Mouse (Mus musculus) forebrain, embryonic 16.5 days (tissue): Measurements from ENCODE around the gene Ece1. TPM values are rescaled to one million over a fixed set of nuclear protein-coding genes. Genes with fewer than 3 reads are reported as not detected.
"Not testable (repeated sequence)": the region's sequence is repeated elsewhere in the genome, so short reads cannot be mapped to it uniquely, and the experiment has no call there.

ENCODE experiments used
- ATAC-seq: fragments of 200-750 bp; cut with Nextera tagmentation; 2 replicates; pipeline ENCODE4 v1.8.0; 2017; ENCODE audit warnings: mild to moderate bottlenecking, moderate library complexity
- H3K27ac ChIP-seq: fragments of 300-500 bp; sonication (generic); 2 replicates; pipeline ENCODE4 v1.5.1; 2014; ENCODE audit warnings: low read length, control low read depth
- H3K27me3 ChIP-seq: fragments of 300-500 bp; sonication (generic); replicated peaks from 2 replicates; pipeline ENCODE4 v1.6.1; 2014; ENCODE audit warnings: low read length; ENCODE audit not compliant: control insufficient read depth, insufficient read depth
- H3K36me3 ChIP-seq: fragments of 300-500 bp; sonication (generic); 2 replicates; pipeline ENCODE4 v1.6.1; 2014; ENCODE audit not compliant: control insufficient read depth, insufficient read depth
- H3K4me1 ChIP-seq: fragments of 300-500 bp; sonication (generic); replicated peaks from 2 replicates; pipeline ENCODE4 v1.6.1; 2014; ENCODE audit warnings: low read length; ENCODE audit not compliant: control insufficient read depth, insufficient read depth
- H3K4me2 ChIP-seq: fragments of 300-500 bp; sonication (generic); 2 replicates; pipeline ENCODE4 v1.6.1; 2014; ENCODE audit warnings: mild to moderate bottlenecking, low read length, control low read depth
- H3K4me3 ChIP-seq: fragments of 300-500 bp; sonication (generic); replicated peaks from 2 replicates; pipeline ENCODE4 v1.5.1; 2014; ENCODE audit warnings: mild to moderate bottlenecking, low read length, control low read depth
- H3K9ac ChIP-seq: fragments of 300-500 bp; sonication (generic); replicated peaks from 2 replicates; pipeline ENCODE4 v1.6.1; 2014; ENCODE audit warnings: low read depth, low read length, control low read depth
- H3K9me3 ChIP-seq: fragments of 300-500 bp; sonication (generic); 2 replicates; pipeline ENCODE4 v1.6.1; 2016; ENCODE audit warnings: low read length; ENCODE audit not compliant: control insufficient read depth
- WGBS: fragments of 180-500 bp; shearing (Covaris S2); extraction: QIAGEN DNeasy Blood & Tissue Kit; methylation state at CpG from one replicate; pipeline ENCODE4 v1.1.7; 2014; 5-methylcytosine and 5-hydroxymethylcytosine counted together
- polyA plus RNA-seq: library from polyadenylated mRNA; unstranded; fragments of >200 nt; fragmentation: Nextera tagmentation; extraction: Ambion mirVana; gene quantifications from 2 replicates; pipeline ENCODE4 v1.2.1, GENCODE M21; 2015

Gene Ece1
- polyA plus RNA-seq, 1 experiment from 2014 or later = 16.3 TPM

GRCm38 (mm10) chr4:137963431-137963830, 101.4 kb downstream of the Ece1 start:
- Histone ChIP-seq H3K9ac (no peak overlapping the region), H3K27me3 (no peaks in the 10 kb centered on the region), H3K4me2 (no peak overlapping the region), H3K4me3 (no peak overlapping the region), H3K4me1 (peaks cover 2% of the 10 kb centered on the region; the same call in 1 of the 2 replicates), H3K36me3 (peaks cover 16% of the 10 kb centered on the region), H3K27ac (no peak overlapping the region), H3K9me3 (no peaks in the 10 kb centered on the region)
- ATAC-seq = no peak
- WGBS = 71% methylated on average over 6 of the region's 6 CpGs

DNA sequence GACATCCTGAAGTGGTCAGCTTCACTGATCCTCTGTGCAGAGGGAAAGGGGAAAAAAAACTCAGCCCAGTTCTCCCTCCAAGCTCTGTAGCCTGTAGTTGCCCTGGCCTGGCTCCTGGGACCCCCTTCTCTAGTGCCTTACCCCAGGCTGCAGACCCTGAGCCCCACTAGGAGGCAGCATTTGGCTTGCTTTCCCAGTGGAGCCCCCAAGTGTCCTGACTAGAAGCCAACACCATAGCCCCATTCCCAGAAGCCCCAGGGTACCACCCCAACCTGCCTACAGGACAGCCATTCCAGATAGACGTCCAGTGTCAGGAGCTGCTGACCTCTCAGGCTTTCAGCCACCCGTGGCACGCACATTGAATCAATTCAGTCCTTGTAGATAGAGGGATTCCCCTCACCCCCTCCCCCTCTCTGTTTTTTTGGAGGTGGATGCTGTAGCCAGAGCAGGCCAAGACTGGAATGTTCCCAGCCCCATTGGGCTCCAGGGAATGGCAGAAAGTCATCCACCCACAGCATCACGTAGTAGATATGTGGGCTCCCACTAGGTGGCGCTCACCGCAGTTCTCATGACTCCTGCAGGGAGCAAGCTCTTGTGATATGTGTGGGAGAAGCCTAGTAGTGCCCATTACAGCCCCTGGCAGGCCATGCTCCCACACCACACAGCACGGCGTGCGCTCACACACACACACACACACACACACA, 102.0 kb downstream of the Ece1 start:
- Histone ChIP-seq H3K4me3 (no peak overlapping the region), H3K9ac (no peak overlapping the region), H3K9me3 (no peaks in the 10 kb centered on the region), H3K27me3 (no peaks in the 10 kb centered on the region), H3K4me1 (peaks cover 2% of the 10 kb centered on the region; the same call in 1 of the 2 replicates), H3K27ac (no peak overlapping the region), H3K4me2 (no peak overlapping the region), H3K36me3 (peaks cover 13% of the 10 kb centered on the region)
- peak; percentile 66 for ATAC-seq
- 69% methylated on average over 9 of the region's 9 CpGs for WGBS

DNA sequence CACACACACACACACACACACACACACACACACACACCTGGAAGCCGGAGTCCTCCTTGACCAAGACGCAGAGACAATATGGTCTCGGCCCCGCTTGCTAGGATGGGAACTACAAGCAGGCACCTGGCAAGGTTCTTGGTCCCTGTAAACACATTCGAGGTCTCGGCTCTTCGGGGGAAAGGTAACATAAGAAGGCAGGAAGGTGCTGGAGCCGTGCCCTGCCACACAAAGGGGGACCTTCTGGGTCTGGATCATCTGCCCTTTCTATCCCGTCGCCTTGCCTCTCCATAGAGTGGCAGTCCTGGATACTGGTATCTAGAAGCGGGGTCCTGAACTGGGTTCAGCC, 102.5 kb downstream of the Ece1 start:
- peaks cover 2% of the 10 kb centered on the region; the same call in 1 of the 2 replicates for H3K4me1 ChIP-seq
- H3K9me3 ChIP-seq = no peaks in the 10 kb centered on the region
- no peak for ATAC-seq
- no peaks in the 10 kb centered on the region for H3K27me3 ChIP-seq
- H3K4me3 ChIP-seq = no peak overlapping the region
- no peak overlapping the region for H3K27ac ChIP-seq
- H3K9ac ChIP-seq = no peak overlapping the region
- H3K36me3 ChIP-seq = peaks cover 8% of the 10 kb centered on the region
- no peak overlapping the region for H3K4me2 ChIP-seq
- WGBS = 93% methylated on average over 11 of the region's 11 CpGs

GRCm38 (mm10) chr4:137968203-137968602, 106.2 kb downstream of the Ece1 start:
- H3K4me2 ChIP-seq = no peak overlapping the region

GRCm38 (mm10) chr4:137970623-137971199, 108.7 kb downstream of the Ece1 start:
- peak; percentile 55 for ATAC-seq
- H3K27ac ChIP-seq, H3K4me1 ChIP-seq, H3K9ac ChIP-seq, H3K4me2 ChIP-seq, H3K27me3 ChIP-seq, H3K36me3 ChIP-seq, H3K4me3 ChIP-seq, H3K9me3 ChIP-seq: not testable (repeated sequence)
- no CpG with 5 or more reads among the region's 11 CpGs for WGBS

More at GRCm38 (mm10) chr4:137968203-137968602, 106.2 kb downstream of the Ece1 start:
- no peak overlapping the region for H3K27ac ChIP-seq
- H3K27me3 ChIP-seq = no peaks in the 10 kb centered on the region
- H3K4me1 ChIP-seq = peaks cover 2% of the 10 kb centered on the region; the same call in 1 of the 2 replicates
- H3K36me3 ChIP-seq = no peaks in the 10 kb centered on the region
- no peak overlapping the region for H3K4me3 ChIP-seq
- 6% methylated on average over 9 of the region's 9 CpGs for WGBS
- ATAC-seq = peak; percentile 30
- no peak overlapping the region for H3K9ac ChIP-seq
- no peaks in the 10 kb centered on the region for H3K9me3 ChIP-seq

DNA sequence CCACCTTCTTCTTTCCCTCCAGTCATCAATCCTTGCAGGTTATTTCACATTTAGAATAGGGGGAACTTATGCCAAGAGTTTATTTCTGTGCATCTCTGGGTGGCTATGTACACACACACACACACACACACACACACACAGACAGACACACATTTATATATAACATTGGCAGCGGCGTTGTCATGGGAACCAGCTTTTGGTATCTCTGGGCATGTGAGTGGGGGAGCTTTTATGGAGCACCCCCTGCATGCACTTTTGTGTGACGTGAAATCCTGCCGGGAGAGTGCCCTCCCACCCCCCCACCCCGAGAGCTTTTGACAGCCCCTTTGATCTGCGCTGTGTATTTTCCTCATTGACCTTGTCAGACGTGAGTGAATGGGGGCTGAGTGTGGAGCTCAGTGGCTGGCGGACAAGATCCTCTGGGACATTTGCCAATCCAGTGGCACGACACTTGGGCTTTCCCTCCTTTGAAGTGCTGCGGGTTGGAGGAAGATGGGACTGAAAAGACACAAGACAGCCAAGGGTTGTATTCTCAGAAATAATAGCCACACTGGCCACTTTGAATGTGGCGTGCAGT, 112.9 kb downstream of the Ece1 start:
- H3K4me2 ChIP-seq, H3K4me1 ChIP-seq, H3K27me3 ChIP-seq, H3K27ac ChIP-seq, H3K36me3 ChIP-seq, H3K4me3 ChIP-seq, H3K9ac ChIP-seq, H3K9me3 ChIP-seq: not testable (repeated sequence)
- no CpG with 5 or more reads among the region's 11 CpGs for WGBS
- ATAC-seq = peak; percentile 44

DNA sequence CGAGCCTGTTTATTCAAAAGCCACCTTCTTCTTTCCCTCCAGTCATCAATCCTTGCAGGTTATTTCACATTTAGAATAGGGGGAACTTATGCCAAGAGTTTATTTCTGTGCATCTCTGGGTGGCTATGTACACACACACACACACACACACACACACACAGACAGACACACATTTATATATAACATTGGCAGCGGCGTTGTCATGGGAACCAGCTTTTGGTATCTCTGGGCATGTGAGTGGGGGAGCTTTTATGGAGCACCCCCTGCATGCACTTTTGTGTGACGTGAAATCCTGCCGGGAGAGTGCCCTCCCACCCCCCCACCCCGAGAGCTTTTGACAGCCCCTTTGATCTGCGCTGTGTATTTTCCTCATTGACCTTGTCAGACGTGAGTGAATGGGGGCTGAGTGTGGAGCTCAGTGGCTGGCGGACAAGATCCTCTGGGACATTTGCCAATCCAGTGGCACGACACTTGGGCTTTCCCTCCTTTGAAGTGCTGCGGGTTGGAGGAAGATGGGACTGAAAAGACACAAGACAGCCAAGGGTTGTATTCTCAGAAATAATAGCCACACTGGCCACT, 117.1 kb downstream of the Ece1 start:
- not testable (repeated sequence) for H3K27ac ChIP-seq, H3K9me3 ChIP-seq, H3K4me3 ChIP-seq, H3K27me3 ChIP-seq, H3K9ac ChIP-seq, H3K4me1 ChIP-seq, H3K36me3 ChIP-seq, H3K4me2 ChIP-seq
- no CpG with 5 or more reads among the region's 11 CpGs for WGBS
- peak; percentile 56 for ATAC-seq

DNA sequence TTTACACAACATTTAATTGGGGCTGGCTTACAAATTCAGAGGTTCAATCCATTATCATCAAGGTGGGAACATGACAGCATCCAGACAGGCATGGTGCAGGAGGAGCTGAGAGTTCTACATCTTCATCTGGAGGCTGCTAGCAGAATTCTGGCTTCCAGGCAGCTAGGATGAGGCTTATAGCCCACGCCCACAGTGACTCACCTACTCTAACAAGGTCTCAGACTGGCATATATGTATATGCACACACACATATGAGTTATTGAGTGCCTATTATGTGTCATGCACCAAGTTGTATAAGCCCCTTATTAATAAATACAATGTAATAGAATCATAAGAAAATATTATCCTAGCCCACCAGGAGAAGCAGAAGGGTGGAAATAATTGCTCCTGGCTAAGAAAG, 120.8 kb downstream of the Ece1 start:
- Histone ChIP-seq H3K4me3 (no peak overlapping the region), H3K4me1 (no peaks in the 10 kb centered on the region), H3K4me2 (no peak overlapping the region), H3K9me3 (no peaks in the 10 kb centered on the region), H3K36me3 (no peaks in the 10 kb centered on the region), H3K27ac (no peak overlapping the region), H3K27me3 (no peaks in the 10 kb centered on the region), H3K9ac (no peak overlapping the region)
- 82% methylated on average over 1 of the region's 1 CpGs for WGBS
- ATAC-seq = no peak

DNA sequence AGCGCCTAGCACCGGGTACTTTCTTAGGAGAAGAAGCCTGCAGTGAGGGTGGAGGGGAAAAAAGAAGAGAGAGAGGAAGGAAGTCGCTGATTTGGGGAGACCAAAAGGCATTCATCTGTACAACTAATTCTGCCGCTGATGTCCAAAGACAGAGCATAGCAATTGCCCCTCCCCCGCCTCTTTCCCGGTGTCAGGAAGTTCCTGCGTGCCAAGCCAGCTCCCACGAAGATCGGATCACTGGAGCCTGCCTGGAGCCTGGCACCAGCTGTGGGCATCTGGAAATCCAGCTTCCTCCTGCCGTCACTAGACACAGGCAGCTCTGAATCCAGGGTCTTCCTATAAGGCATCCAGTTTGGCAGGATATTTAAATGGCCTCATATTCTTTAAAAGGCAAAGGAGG, 122.2 kb downstream of the Ece1 start:
- Histone ChIP-seq H3K4me3 (no peak overlapping the region), H3K9ac (no peak overlapping the region), H3K4me1 (no peaks in the 10 kb centered on the region), H3K9me3 (no peaks in the 10 kb centered on the region), H3K4me2 (no peak overlapping the region), H3K27me3 (no peaks in the 10 kb centered on the region), H3K27ac (no peak overlapping the region), H3K36me3 (no peaks in the 10 kb centered on the region)
- WGBS = 39% methylated on average over 10 of the region's 10 CpGs
- ATAC-seq = no peak
